In the genomic region with DNA sequence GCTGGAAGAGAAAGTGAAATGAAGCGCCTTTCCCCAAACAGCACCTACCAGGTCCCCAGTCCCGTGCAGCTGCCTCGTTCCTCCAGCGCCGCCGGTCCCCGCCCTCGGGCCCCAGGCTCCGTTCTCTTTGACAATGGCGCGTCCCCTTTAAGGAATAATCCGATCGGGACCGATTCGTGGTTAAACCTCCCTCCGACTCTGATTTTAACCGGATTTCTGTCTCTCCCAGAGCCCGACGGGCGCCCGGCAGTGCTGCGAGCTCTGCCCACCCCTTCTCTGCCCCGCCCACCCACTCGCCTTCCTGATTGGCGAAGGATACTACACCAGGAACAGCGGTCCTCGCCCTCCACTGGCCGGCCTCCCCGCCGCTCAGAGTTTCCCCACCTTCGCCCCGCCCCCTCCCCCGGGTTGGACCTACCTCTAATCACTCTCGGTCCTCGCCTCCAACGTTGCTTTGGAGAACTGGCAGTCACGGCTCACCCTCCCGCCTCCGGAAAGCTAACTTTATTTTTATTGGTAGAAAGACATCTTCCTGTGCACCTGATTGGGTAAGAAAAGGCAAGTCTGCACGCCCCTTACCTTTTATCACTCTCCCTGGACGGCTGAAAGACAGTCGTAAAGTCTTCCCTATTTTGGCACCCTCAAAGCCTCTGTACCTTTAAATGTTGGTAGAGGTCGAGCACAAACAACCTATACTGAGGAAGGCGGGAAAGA, we compare ENCODE assay signal across 8 mouse cellular contexts. TPM values are rescaled to one million over a fixed set of nuclear protein-coding genes. Genes with fewer than 3 reads are reported as not detected.
DNase-seq lines count a peak whose midpoint lies in the region; ATAC-seq and TF ChIP-seq lines count a peak whose summit lies in the region.

A gene (minus strand): TSS at position 268 of the 714 bp plus-strand sequence.

- intact Hi-C loops in gastrocnemius, adult 2 months (cut with DNase I) = loop anchor here (5.0 kb wide), 3 partner anchors 36 to 126 kb away; a partner anchor contains a TSS
- intact Hi-C loops in left cerebral cortex, adult 2 months (cut with DNase I) = loop anchor here (1.0 to 5.0 kb wide), 2 partner anchors 124 kb away; no protein-coding TSS in a partner anchor

- no peaks in the 10 kb centered on the region for H3K27me3 ChIP-seq in hindbrain, postnatal 0 days (ENCODE audit: insufficient read depth, low read length)

- H3K27ac ChIP-seq in gastrocnemius, adult 2 months = peak within 1 kb of the TSS; percentile 92
- H3K27ac ChIP-seq in hindbrain, postnatal 0 days = peak within 1 kb of the TSS; percentile 98
- peak within 1 kb of the TSS; percentile 86 for H3K27ac ChIP-seq in left cerebral cortex, adult 2 months

- H3K36me3 ChIP-seq in hindbrain, postnatal 0 days (ENCODE audit: insufficient read depth, low read length) = no peaks in the 10 kb centered on the region

- H3K4me2 ChIP-seq in hindbrain, postnatal 0 days (ENCODE audit: low read depth, low read length) = peak within 1 kb of the TSS; percentile 72

- peaks cover 11% of the 10 kb centered on the region; the same call in 1 of the 2 replicates for H3K4me1 ChIP-seq in hindbrain, postnatal 0 days (ENCODE audit: insufficient read depth, low read length)

- H3K9me3 ChIP-seq in hindbrain, postnatal 0 days (ENCODE audit: low read length) = no peaks in the 10 kb centered on the region

- H3K4me3 ChIP-seq in gastrocnemius, adult 2 months = peak within 1 kb of the TSS; percentile 90
- peak within 1 kb of the TSS; percentile 94 for H3K4me3 ChIP-seq in hindbrain, postnatal 0 days (ENCODE audit: low read length)
- H3K4me3 ChIP-seq in left cerebral cortex, adult 2 months = peak within 1 kb of the TSS; percentile 96

- no peak for TF ChIP-seq CTCF in gastrocnemius, adult 2 months (IDR thresholded peaks at IDR 0.05)
- TF ChIP-seq CTCF in hindbrain, postnatal 0 days (IDR thresholded peaks at IDR 0.05; ENCODE audit: low read depth) = no peak
- no peak for TF ChIP-seq CTCF in left cerebral cortex, adult 2 months (IDR thresholded peaks at IDR 0.05)

- 1% methylated on average over 44 of the region's 44 CpGs for WGBS in hindbrain, postnatal 0 days

- ATAC-seq in common myeloid progenitor, adult 5-6 weeks (replicated peaks; ENCODE audit: low read depth, poor library complexity, severe bottlenecking) = peak; percentile 88
- ATAC-seq in hindbrain, postnatal 0 days = peak; percentile 99
- ATAC-seq in megakaryocyte, adult 5-6 weeks (ENCODE audit: poor library complexity, severe bottlenecking) = peak; percentile 90

- peak within 1 kb of the TSS; percentile 92 for H3K9ac ChIP-seq in hindbrain, postnatal 0 days (replicated peaks; ENCODE audit: low read length)

- peak; percentile 99 for DNase-seq in ZHBTc4 (ENCODE audit: low read depth, low spot score)
- DNase-seq in gastrocnemius, adult 2 months = peak; percentile 99
- peak; percentile 98 for DNase-seq in hindbrain, postnatal 0 days (ENCODE audit: low spot score)
- peak; percentile 84 to 93 for DNase-seq in left cerebral cortex, adult 2 months (ENCODE audit: extremely low spot score in 1 of 2, low spot score in 2 of 2)
- peak; percentile 92 for DNase-seq in right cerebral cortex, adult 2 months (ENCODE audit: low spot score in 2 of 2)
- DNase-seq in urinary bladder, postnatal 14 days (ENCODE audit: low spot score) = peak; percentile 95

RNA-seq across cellular contexts. Expression of the gene that starts here (rescaled TPM):
- 85.1 and 92.0 TPM in 2 replicates for total RNA-seq in common myeloid progenitor, adult 5-6 weeks (2017)
- total RNA-seq in gastrocnemius, adult 2 months (2021) = 10 to 100 TPM; 14.6 to 23.5 TPM
- 69.4 and 80.6 TPM in 2 replicates for total RNA-seq in hindbrain, postnatal 0 days (2014; rRNA removed)
- polyA plus RNA-seq in hindbrain, postnatal 0 days (2015; fragmentation: Nextera tagmentation; extraction: Ambion mirVana) = 20.5 and 20.8 TPM in 2 replicates
- 10 to 100 TPM; 62.7 to 81.6 TPM for total RNA-seq in left cerebral cortex, adult 2 months (2021)
- total RNA-seq in megakaryocyte, adult 5-6 weeks (2015) = 56.7 and 59.1 TPM in 2 replicates
- 79.8 and 80.9 TPM in 2 replicates for total RNA-seq in megakaryocyte, adult 5-6 weeks (2017)

Comparison
In these comparisons a context has a peak if more than half of its experiments do, and no peak if none do; other contexts are left out.
1. Peak in every context shown above with its lines: DNase-seq, ATAC-seq, H3K4me3 ChIP-seq and H3K27ac ChIP-seq.